Mouse (Mus musculus) spleen, postnatal 4 days (tissue): ENCODE data around the gene Kbtbd13.

Experiments
- DNase-seq, 2 experiments: peaks; one replicate each; pipeline ENCODE4 v3.0.0; 2022; ENCODE audit warnings: low spot score in 2 of 2

Gene Kbtbd13

DNA sequence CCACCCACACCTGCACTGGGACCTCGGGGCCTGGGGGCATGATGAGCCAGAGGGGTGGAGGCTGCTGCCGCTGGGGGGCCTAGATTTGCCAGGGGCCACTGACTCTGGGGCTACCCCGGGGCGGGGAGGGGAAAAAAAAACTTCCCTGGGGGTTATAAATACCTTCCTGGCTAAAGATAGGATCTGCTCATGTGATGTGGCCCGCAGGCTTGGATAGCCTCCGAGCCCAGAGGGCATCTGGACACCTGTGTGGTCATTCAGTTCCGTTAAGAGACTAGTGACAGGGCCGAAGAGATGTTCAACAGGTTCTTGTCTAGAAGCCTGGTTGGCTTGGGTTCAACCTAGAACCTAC, at the start of gene Kbtbd13:
Gene Kbtbd13, minus strand, starts transcription at position 40 of the 352 bp plus-strand sequence.
- no peak for DNase-seq

DNA sequence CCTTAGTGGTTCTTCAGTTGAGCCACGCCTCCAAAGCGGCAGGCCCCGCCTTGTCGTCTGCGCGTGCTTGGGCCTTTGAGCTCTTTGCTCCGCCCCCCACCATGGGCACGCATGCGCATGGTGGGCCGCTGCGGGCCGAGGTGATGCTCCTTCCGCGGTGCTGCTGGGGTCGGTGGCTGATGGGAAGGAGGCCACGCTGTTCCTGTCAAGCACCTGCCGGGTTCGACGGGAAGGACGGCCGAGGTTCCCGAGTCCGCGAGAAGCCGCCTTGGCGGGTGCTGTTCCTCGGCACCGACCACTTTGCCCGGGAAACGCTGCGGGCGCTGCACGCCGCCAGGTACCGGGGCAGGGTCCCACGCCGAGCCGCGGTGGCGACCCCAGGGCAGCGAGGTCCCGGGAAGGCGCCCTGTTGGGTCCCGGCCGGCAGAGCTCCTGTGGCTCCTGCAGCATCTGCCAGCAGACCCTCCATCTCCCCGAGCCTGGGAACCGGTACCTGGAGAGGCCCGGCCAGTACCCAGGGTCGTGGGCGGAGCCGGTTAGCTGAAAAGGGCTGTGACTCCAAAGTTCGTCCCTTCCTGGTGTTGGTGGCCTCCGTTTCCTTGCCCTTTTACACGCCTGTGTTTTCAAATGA, 44.3 kb upstream of the Kbtbd13 start, which contains the start of gene Mtfmt:
Gene Mtfmt, plus strand, starts transcription at position 112 of the 631 bp plus-strand sequence.
- peak; percentile 95 to 97 for DNase-seq

DNA sequence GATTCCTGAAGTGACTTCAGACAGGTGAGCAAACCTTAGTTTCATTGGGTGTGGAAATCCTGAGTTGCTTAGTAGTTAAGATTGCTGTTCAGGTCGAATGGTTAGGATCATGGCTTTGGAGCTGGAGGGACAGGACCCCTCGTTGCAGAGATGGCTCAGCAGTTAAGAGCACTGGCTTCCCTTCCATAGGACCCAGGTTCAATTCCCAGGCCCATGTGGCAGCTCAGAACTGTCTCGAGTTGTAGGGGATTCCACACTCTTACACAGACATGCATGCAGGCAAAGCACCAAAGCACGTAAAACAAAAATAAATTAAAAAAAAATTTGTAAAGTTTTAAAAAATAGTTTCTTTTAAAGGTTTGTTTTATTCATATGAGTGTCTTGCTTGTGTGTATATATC, 43.8 kb upstream of the Kbtbd13 start:
- no peak for DNase-seq

DNA sequence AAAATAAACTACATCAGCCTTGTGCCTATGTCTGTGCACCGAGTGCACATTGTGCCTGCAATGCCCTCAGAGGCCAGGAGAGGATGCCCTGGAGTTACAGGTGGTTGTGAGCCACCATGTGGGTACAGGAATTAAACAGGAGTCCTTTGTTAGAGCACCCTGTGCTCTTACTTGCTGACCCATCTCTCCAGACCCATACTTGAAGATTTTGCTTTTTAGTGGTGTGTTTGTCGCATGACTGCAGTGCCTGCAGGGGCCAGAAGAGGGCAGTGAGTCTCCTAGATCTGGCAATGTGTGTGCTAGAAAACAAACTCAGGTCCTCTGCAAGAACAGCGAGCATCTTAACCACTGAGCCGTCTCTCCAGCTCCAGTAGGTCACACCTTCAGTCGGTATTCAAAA, 42.7 kb upstream of the Kbtbd13 start:
- peak; percentile 72 to 88 for DNase-seq

DNA sequence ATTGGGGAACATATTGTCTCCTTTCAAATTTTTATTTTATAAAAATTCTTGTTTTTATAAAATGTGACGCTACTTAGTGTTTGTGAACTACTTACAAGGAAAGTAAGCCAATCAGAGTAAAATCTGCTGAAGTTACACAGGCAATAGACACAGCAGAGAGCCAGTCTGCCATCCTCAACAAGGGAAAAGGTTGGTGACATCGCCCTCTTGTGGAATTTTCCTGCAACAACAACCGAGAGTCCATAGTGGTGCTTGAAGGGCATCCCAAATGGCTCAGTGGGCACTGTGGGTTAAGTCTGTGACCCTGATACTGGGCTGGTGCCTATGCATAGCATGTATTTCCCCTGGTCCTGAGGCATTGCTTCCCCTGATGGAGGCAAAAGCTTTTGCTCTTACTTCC, 40.8 kb upstream of the Kbtbd13 start:
- DNase-seq, result peak; percentile 80 to 93

DNA sequence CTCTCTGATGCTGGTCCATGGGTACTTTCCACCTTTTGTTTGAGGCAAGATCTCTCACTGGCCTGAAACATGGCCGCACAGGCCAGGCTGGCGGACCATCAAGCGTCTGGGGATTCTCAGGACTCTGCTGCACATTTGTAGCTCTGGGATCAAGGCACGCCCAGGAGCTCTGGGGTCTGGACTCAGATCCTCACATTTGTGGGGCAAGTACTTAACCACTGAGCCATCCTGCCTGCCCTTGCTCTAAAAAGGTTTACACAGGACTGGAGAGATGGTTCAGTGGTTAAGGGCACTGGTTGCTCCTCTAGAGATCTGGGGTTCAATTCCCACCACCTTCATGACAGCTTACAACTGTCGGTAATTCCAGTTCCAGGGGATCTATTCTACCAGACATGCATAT, 39.5 kb upstream of the Kbtbd13 start:
- no peak for DNase-seq

DNA sequence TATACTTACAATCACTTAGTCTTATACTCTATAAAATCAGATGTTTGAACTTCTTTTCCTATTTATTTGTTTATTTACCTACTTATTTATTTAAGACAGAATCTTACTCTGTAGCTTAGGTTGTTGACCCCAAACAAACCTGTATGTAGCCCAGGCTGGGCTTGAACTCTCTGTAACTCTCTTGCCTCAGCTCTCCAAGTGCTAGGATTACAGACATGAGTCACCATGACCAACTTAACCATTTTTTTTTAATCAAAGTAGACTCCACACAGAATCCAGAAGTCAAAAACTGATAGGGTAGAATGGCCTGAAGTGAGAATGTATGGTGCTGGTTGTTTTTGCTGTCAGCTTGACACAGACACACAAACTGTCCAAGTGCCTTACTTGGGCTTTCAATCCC, 38.9 kb upstream of the Kbtbd13 start:
- DNase-seq, result no peak

DNA sequence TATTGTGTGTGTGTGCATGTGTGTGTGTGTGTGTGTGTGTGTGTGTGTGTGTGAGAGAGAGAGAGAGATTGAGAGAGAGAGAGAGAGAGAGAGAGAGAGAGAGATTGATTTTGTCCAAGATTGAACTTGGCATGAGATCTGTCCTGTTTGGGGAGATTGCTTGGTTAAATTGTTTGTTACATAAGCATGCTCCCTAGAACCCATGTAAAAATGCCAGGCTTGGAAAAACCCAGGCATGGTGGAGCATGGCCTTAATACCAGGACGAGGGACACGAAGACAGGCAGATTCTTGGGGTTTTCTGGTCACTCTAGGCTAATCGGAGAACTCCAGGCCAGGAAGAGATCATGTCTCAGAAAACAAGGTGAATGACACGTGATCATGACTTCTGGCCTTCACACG, 36.6 kb upstream of the Kbtbd13 start:
- no peak for DNase-seq

DNA sequence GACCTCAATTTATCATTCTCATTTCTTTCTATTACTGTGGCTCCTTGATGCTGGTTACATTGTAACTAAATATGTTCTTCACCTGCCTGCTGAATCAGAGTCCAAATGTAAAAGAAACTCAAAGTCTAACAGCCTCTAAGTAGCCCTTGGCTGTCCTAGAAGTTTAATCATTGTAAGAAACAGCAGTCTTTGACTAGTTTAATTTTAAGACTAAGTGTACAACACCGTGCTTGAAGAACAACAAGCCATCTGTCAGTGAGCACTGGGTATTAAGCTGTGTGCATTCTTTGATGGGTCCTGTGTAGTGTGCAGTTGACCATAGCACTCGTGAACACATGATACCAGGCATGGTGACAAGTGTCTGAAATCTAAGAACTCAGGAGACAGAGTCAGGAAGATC, 36.1 kb upstream of the Kbtbd13 start:
- DNase-seq, result no peak

DNA sequence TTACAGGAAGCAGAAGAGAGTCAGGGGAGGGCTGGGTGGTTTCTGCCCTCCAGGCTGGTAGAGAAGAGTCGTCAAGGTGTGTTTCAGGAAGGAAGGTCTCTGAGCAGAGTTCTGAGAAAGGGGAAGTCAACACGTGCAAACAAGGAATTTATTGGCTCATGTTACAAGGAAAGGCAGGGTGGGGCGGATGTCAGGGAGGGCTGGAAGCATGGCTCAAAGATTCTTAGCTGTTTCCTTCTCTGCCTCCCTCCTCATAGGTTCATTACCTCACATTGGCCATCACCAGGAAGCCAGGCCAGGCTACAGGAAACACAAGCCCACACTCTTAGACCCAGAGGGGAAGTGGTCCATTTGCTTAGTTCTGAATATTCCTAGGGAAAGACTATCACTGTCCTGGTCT, 32.9 kb upstream of the Kbtbd13 start:
- no peak for DNase-seq

DNA sequence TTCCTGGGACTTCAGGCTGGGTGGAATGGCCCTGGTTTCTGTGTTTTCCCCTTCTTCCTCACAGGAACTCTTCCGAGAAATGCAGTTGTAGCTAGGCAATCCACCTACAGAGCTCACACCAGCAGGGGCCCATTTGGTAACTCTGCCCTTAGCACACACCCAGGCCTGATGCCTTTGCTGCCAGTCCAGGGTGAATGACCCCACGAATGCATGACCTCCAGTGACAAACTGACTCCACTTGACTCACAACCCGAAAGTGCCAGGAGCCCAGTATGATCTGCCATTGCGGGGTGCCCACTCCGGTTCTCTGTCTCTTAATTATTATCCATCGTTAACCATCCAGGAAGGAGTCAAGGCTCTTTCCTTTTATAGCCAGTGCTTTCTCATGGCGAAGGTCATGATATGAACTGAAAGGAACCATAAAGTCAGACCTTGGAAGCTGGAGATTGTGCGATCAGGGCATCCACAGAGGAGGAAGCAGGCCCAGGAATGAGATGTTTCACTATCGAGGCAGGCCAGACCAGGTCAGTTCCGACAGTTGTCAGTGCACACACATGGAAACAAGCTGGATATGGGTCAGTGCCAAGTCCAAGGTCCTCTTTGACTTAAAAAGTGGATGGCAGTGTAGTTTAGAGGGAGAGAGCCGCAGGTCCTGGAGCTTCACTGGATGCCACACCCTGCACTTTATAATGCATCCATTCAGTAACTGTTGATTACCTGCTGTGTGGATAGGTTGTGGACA, 31.5 kb upstream of the Kbtbd13 start, which contains the start of gene Slc51b:
Gene Slc51b, minus strand, starts transcription at position 196 of the 742 bp plus-strand sequence.
- DNase-seq, result no peak

DNA sequence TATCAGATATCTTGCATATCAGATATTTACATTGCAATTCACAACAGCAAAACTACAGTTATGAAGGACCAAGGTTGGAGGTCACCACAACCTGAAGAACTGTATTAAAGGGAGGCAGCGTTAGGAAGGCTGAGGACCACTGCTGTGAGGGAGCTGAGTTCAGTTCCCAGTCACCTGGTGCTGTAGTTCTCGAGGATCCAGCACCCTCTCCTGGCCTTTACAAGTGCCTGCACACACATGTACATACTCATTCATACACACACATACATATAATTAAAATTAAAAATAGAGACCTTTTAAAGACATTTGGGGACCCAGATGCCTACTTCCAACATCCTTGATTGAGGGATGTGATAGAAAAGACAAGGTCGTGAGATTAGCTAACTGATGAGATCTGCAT, 28.2 kb upstream of the Kbtbd13 start:
- DNase-seq, result no peak

DNA sequence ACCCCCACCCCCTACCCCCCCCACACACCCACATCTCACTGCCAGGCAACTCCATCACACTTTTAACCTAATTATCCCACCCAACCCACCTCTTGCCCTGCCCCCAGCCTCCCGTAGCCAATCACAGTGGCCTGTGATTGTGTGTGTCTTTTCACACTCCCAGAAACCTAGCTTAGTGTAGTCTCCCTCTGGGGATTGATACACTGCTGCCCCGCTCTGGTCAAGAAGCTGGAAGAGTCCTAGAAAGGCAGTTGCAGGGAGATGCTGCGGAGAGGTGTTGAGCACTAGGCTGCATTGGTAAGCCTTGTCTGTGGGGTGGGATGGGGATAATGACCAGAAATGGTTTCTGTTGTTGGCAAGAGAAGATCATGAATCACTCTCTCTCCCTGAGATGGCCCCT, 26.3 kb upstream of the Kbtbd13 start:
- DNase-seq, result no peak

DNA sequence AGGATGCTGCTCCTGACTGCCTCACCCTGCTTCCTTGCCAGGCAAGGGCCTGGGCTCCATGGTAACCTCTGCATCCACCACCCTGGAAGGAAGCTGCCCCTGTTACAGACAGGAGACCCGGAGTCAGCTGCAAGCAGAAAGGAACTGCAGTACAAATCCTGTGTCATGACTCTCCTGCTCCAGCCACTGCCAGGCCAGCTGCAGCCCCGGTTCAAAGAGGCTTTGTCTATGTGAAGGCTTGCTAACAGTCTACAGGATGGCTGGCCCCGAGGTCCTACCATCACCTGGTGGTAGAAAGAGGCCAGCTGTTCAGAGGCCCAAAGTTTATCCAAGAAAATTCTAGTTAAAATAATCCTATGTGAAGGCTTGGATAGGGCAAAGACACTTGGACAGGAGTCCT, 19.9 kb upstream of the Kbtbd13 start:
- DNase-seq, result no peak

DNA sequence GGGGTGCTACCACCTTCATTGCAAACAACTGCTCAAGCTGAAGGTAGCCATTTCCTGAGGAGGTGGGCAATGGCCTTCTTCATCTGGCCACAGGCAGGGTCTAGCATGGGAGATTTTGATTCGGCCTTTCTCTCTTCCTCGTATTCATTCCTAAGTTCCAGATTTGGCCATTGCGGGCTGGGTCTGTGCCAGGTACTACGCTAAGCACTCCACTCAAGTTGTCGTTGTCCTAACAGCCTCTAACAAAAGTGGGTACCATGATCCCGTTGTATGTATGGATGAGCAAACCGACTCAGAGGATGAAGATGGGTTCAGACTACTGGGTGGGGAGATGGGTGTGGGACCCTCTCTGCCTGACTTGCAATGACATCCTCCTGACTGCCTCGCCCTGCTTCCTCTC, 18.9 kb upstream of the Kbtbd13 start:
- no peak for DNase-seq

DNA sequence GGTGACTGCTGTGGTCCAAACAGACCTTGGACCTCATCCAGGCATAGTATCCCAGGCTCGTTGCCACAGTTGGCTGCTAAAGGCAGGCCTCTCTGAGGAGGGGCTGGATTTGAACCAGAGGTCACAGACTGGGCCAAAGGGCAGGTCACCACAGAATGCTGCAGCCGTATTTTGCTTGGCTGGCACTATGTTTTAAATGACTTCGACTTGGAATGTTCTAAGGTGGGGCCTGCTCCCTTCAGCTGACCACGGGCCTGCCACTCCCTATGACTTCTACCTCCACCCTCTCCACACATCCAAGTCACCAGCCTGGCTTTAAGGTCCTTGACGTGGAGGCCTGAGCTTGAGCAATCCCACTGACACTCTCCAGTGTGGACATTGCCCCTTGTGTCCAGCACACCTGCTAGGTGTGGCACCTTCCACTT, 17.4 kb upstream of the Kbtbd13 start:
- no peak for DNase-seq

DNA sequence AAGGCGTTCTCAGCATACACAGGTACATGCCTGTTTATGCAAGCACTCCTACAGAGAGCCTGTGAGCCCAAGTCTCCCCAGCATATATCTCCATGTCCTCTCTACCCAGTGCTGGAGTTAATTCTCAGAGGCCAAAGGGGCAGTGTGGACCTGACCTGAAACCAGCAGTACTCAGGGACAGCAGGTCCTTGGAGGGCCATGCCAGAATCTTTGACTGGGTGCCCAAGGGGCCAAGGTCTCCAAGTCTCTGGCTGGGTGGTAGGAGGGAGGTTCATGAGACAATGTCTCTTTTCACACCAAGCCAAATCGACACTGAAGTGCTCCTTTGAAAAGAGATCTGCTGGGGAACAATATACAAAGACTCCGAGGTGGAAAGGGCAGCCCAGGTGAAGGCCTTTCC, 16.4 kb upstream of the Kbtbd13 start:
- no peak for DNase-seq

DNA sequence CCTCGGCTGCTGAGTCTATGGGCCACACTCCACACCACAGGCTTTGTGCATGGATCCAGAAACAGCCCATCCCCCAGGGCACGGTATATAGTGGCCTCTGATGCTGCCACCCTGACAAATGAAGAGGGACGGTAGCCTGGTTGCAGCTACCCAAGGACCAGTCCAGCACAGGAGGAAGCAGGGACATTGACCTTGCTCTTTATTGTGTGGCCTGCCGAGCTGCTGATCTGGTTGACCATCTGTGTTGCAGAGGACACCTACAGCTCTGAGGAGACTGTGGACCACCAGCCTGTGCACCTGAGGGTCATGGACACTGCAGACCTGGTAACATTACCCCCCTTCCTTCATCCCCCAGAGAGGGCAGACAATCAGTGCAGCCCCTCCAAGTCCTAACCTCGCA, 15.9 kb upstream of the Kbtbd13 start:
- DNase-seq, result no peak

DNA sequence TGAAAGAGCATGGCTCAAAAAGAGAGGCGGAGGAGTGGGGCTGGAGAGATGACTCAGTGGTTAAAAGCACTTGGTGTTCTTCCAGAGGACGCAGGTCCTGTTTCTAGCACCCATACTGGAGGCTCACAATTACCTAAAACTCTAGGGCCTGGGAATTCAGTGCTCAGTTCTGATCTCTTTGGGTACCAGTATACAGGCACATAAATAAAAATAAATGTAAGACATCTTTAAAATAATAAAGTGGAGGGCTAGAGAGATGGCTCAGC, 13.7 kb upstream of the Kbtbd13 start:
- DNase-seq, result no peak

DNA sequence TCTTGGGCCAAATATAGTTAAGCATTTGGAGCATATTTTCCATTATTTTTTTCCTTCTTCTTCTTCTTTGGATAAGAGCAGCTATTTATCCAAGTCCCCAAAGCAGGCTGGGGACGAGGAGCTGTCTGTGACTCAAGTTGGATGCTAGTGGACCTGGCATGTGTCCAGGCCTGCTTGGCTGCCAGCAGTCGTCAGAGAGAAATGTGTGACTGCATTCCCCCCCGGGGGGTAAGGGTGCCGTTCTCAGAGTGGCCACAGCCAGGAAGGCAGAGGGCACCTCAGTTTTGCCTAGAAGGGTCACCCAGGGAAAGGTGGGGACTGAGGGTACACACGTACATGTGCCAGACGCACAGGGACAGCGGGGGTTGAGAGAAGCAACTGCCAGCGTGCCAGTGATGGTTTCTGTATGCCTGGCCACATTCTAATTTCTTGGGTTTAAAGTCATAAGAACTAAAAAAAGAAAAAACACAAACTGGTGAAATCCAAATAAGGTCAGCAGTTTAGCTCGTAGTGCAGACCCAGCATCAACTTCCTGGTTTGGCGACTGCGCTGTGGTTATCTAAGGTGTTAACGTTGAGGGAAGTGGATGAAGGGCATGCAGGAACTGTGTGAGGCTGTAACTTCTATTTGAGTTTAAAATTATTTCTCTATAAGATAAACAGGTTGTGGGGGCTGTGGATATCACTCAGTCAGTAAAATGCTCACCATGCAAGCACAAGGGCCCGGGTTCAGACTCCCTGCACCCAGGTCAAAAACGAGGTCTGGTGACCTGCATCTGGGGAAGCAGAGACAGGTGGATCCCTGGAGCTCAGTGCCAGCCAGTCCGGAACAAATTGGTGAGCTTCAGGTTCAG, 13.1 kb upstream of the Kbtbd13 start:
- no peak for DNase-seq

DNA sequence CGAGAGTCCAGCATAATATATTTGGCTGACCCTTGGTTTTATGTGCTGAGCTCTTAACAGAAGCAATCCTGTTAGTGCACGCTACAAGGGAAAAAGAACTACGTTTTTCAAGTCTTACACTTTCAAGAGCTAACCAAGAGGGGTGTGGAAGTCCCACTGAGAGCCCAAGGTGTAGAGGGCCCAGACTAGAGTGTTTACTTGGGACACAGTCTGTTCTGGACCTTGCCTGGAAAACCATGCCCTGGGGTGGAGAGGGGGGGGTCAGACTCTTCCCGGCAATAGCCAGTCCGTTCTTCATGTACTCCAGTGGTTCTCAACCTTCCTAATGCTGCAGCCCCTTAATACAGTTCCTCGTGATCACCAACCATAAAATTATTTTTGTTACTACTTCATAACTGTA, 8.5 kb upstream of the Kbtbd13 start:
- DNase-seq, result no peak

DNA sequence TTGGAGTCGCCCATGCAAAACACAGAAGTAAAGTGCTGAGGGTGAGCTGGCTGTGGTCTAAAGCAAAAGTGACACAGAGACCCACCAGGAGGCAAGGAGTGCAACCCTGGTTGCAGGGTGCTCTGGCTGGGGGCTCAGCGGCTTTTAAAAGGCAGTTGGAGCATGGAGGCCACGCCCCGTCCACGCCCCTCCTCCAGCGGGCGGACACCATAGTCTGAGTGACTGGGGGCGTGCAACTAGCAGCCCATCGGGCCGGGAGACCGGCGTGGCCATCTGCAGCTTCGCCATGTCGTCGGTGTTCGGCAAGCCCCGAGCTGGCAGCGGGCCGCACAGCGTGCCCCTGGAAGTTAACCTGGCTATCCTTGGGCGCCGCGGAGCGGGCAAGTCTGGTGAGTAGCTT, 6.8 kb upstream of the Kbtbd13 start, which contains the start of gene Rasl12:
Gene Rasl12, plus strand, starts transcription at position 228 of the 400 bp plus-strand sequence.
- peak; percentile 41 to 70 for DNase-seq

DNA sequence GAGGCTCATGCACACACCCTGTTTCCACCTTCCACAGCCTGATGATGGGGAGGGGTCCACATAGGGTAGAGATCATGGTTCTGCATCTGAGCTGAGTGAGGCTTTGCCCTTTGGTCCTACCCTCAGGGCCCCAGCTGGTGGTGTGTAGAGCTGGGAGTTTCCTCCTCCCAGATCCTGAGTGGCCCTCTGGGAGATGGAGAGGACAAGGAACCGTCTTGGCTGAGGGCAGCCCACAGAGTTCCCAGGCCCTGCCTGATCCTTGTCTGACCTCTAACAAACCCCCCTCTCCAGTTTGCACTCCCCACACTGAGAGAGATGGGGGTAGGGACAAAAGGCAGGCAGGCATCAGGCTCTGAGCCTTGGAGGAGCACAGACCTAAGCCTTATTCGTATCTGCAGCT, 2.9 kb upstream of the Kbtbd13 start:
- DNase-seq, result no peak
